In genomic region chr2:145786618-145786932, GRCm38 (mm10) we compare ENCODE assay signal across 8 mouse cellular contexts.
A peak's percentile ranks its signal among the peaks of the same experiment; 100 is the strongest.
DNase-seq lines count a peak whose midpoint lies in the region; ATAC-seq and TF ChIP-seq lines count a peak whose summit lies in the region.

No protein-coding gene starts in this region.

- ATAC-seq in embryonic facial prominence, embryonic 15.5 days (ENCODE audit: insufficient number of reproducible peaks, low FRiP score, low TSS enrichment, low read depth) = no peak
- 0 out of 2 replicates have a peak, but pooled peaks have one; percentile 4 for ATAC-seq in neural tube, embryonic 13.5 days (ENCODE audit: low read depth)

- H3K9ac ChIP-seq in embryonic facial prominence, embryonic 15.5 days = no peak overlapping the region
- H3K9ac ChIP-seq in neural tube, embryonic 13.5 days = peak overlapping the region; percentile 64

- DNase-seq in layer of hippocampus, adult 2 months (ENCODE audit: low spot score in 2 of 2) = no peak
- no peak for DNase-seq in layer of hippocampus, adult 18-20 months (ENCODE audit: low spot score in 2 of 2)
- peak; percentile 63 for DNase-seq in kidney, postnatal 14 days
- no peak for DNase-seq in adrenal gland, postnatal 25 days
- no peak for DNase-seq in urinary bladder, postnatal 14 days (ENCODE audit: low spot score)
- no peak for DNase-seq in cerebellum, postnatal 25 days

- H3K36me3 ChIP-seq in embryonic facial prominence, embryonic 15.5 days = no peaks in the 10 kb centered on the region
- no peaks in the 10 kb centered on the region for H3K36me3 ChIP-seq in neural tube, embryonic 13.5 days

- H3K4me2 ChIP-seq in embryonic facial prominence, embryonic 15.5 days (replicated peaks) = peak overlapping the region; percentile 54
- peak overlapping the region; percentile 64 for H3K4me2 ChIP-seq in neural tube, embryonic 13.5 days

- H3K4me3 ChIP-seq in layer of hippocampus, adult 2 months = peak overlapping the region; percentile 58
- H3K4me3 ChIP-seq in embryonic facial prominence, embryonic 15.5 days (replicated peaks) = peak overlapping the region; percentile 39
- H3K4me3 ChIP-seq in neural tube, embryonic 13.5 days = peak overlapping the region; percentile 36

- H3K27me3 ChIP-seq in embryonic facial prominence, embryonic 15.5 days = no peaks in the 10 kb centered on the region
- no peaks in the 10 kb centered on the region for H3K27me3 ChIP-seq in neural tube, embryonic 13.5 days

- 10% methylated on average over 3 of the region's 3 CpGs for WGBS in embryonic facial prominence, embryonic 15.5 days
- 8% methylated on average over 3 of the region's 3 CpGs for WGBS in neural tube, embryonic 13.5 days

- H3K27ac ChIP-seq in layer of hippocampus, adult 2 months = peak overlapping the region; percentile 83
- peak overlapping the region; percentile 85 for H3K27ac ChIP-seq in embryonic facial prominence, embryonic 15.5 days (replicated peaks)
- peak overlapping the region; percentile 78 for H3K27ac ChIP-seq in neural tube, embryonic 13.5 days (replicated peaks)

- no peaks in the 10 kb centered on the region for H3K9me3 ChIP-seq in embryonic facial prominence, embryonic 15.5 days (replicated peaks)
- H3K9me3 ChIP-seq in neural tube, embryonic 13.5 days = no peaks in the 10 kb centered on the region

- peaks cover 26% of the 10 kb centered on the region for H3K4me1 ChIP-seq in embryonic facial prominence, embryonic 15.5 days
- H3K4me1 ChIP-seq in neural tube, embryonic 13.5 days (replicated peaks) = peaks cover 36% of the 10 kb centered on the region

- TF ChIP-seq CTCF in layer of hippocampus, adult 2 months (conservative IDR thresholded peaks at IDR 0.05) = no peak
